Mouse (Mus musculus) heart, postnatal 0 days (tissue): ENCODE measurements at regions not wholly inside any gene's neighbourhood (a gene's known extent, or its start where the extent isn't known, plus 50 kb on each side); places are given as distances from the start of the nearest gene placed in this dataset.

Experiments
- CTCF ChIP-seq: IDR thresholded peaks from 2 replicates; pipeline ENCODE4 v1.5.1; 2016; ENCODE audit warnings: antibody characterized with exemption, control low read depth, low read depth
- EP300 ChIP-seq: IDR thresholded peaks from 2 replicates; pipeline ENCODE4 v1.6.1; 2016; ENCODE audit warnings: antibody characterized with exemption, low read depth

DNA sequence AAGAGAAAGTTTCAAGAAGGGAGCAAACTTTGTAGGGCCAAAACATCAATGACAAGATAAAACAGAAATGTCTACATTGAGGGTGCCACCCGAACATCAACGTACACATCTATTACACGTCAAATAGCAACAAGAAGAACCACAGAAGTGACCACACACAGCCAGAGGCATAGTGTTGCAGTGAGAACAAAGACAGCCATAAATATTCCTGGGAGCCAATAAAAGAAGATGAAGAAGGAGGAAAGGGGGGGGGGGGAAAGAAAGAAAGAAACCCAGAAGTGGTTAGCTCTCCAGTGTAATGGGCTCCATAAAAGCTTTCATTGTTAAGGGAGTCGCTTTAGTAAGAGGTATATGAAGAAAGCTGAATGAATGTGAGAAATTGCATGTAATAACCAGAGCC is 209.7 kb upstream of the Sp4 start:
- TF ChIP-seq CTCF (no peak), EP300 (no peak)
